Mouse (Mus musculus): ENCODE results near the gene Tmem179b. TPM values are rescaled to one million over a fixed set of nuclear protein-coding genes. Genes with fewer than 3 reads are reported as not detected.

Gene Tmem179b
- polyA plus RNA-seq, 1 experiment, result 10.3 TPM

- Histone ChIP-seq H3K9me3 (ENCODE audit: control insufficient read depth, low read length) (no peaks in the 10 kb centered on the region), H3K36me3 (ENCODE audit: control insufficient read depth) (peaks cover 46% of the 10 kb centered on the region), H3K4me3 (replicated peaks) (peak overlapping the region; percentile 80), H3K27me3 (ENCODE audit: control insufficient read depth) (no peaks in the 10 kb centered on the region; the same call in 1 of the 2 replicates), H3K4me1 (ENCODE audit: control insufficient read depth) (peaks cover 58% of the 10 kb centered on the region)
- TF ChIP-seq GATA1 (IDR thresholded peaks at IDR 0.05; ENCODE audit: low read length) (no peak), TAL1 (IDR thresholded peaks at IDR 0.05; ENCODE audit: low read length) (no peak)
Measured at GRCm38 (mm10) chr19:8725081-8725613, 49.1 kb downstream of the Tmem179b start.

- H3K4me1 ChIP-seq (ENCODE audit: control insufficient read depth), result peaks cover 63% of the 10 kb centered on the region
- no peak for TF ChIP-seq GATA1 (IDR thresholded peaks at IDR 0.05; ENCODE audit: low read length)
- TF ChIP-seq TAL1 (IDR thresholded peaks at IDR 0.05; ENCODE audit: low read length), result no peak
- H3K27me3 ChIP-seq (ENCODE audit: control insufficient read depth), result no peaks in the 10 kb centered on the region
- H3K4me3 ChIP-seq (replicated peaks), result peak overlapping the region; percentile 80
- no peaks in the 10 kb centered on the region for H3K9me3 ChIP-seq (ENCODE audit: control insufficient read depth, low read length)
- H3K36me3 ChIP-seq (ENCODE audit: control insufficient read depth), result peaks cover 47% of the 10 kb centered on the region
Measured at GRCm38 (mm10) chr19:8724392-8724791, 49.9 kb downstream of the Tmem179b start.

GRCm38 (mm10) chr19:8723574-8724346, 50.5 kb downstream of the Tmem179b start:
- Histone ChIP-seq H3K27me3 (ENCODE audit: control insufficient read depth) (no peaks in the 10 kb centered on the region), H3K4me1 (ENCODE audit: control insufficient read depth) (peaks cover 67% of the 10 kb centered on the region), H3K9me3 (ENCODE audit: control insufficient read depth, low read length) (no peaks in the 10 kb centered on the region), H3K4me3 (replicated peaks) (peak overlapping the region; percentile 80), H3K36me3 (ENCODE audit: control insufficient read depth) (peaks cover 47% of the 10 kb centered on the region)
- TF ChIP-seq TAL1 (IDR thresholded peaks at IDR 0.05; ENCODE audit: low read length) (no peak), GATA1 (IDR thresholded peaks at IDR 0.05; ENCODE audit: low read length) (no peak)

GRCm38 (mm10) chr19:8722907-8723573, 51.2 kb downstream of the Tmem179b start, which contains the start of gene Slc3a2:
Gene Slc3a2, minus strand, starts transcription at chr19:8723369.
- H3K4me3 ChIP-seq (replicated peaks), result peak within 1 kb of the TSS; percentile 80
- H3K36me3 ChIP-seq (ENCODE audit: control insufficient read depth), result peaks cover 47% of the 10 kb centered on the region
- H3K27me3 ChIP-seq (ENCODE audit: control insufficient read depth), result no peaks in the 10 kb centered on the region
- TF ChIP-seq GATA1 (IDR thresholded peaks at IDR 0.05; ENCODE audit: low read length), result no peak
- no peak for TF ChIP-seq TAL1 (IDR thresholded peaks at IDR 0.05; ENCODE audit: low read length)
- H3K4me1 ChIP-seq (ENCODE audit: control insufficient read depth), result peaks cover 74% of the 10 kb centered on the region
- no peaks in the 10 kb centered on the region for H3K9me3 ChIP-seq (ENCODE audit: control insufficient read depth, low read length)

- Histone ChIP-seq H3K4me3 (replicated peaks) (peak overlapping the region; percentile 80), H3K9me3 (ENCODE audit: control insufficient read depth, low read length) (no peaks in the 10 kb centered on the region), H3K36me3 (ENCODE audit: control insufficient read depth) (peaks cover 44% of the 10 kb centered on the region), H3K27me3 (ENCODE audit: control insufficient read depth) (no peaks in the 10 kb centered on the region), H3K4me1 (ENCODE audit: control insufficient read depth) (peaks cover 76% of the 10 kb centered on the region)
- no peak for TF ChIP-seq TAL1 (IDR thresholded peaks at IDR 0.05; ENCODE audit: low read length)
- TF ChIP-seq GATA1 (IDR thresholded peaks at IDR 0.05; ENCODE audit: low read length), result no peak
Measured at GRCm38 (mm10) chr19:8722559-8722906, 51.7 kb downstream of the Tmem179b start.

Other genes with a start within 250 kb of the Tmem179b start
- 0.01 TPM in 1 of 2 replicates, not detected in the other for gene Slc22a8, start 183.2 kb downstream of the Tmem179b start, polyA plus RNA-seq (2012)
- gene Slc22a6, start 156.4 kb downstream of the Tmem179b start, polyA plus RNA-seq (2012), result not detected in 2 replicates
- gene Chrm1, start 110.7 kb downstream of the Tmem179b start, polyA plus RNA-seq (2012), result 0.01 TPM in 1 of 2 replicates, not detected in the other
- 33.5 and 37.4 TPM in 2 replicates for gene Slc3a2, start 51.1 kb downstream of the Tmem179b start, polyA plus RNA-seq (2012)
- 1.7 and 2.5 TPM in 2 replicates for gene Wdr74, start 38.6 kb downstream of the Tmem179b start, polyA plus RNA-seq (2012)
- gene 1700092M07Rik, start 33.7 kb downstream of the Tmem179b start, polyA plus RNA-seq (2012), result not detected in 2 replicates
- gene Stx5a, start 33.1 kb downstream of the Tmem179b start, polyA plus RNA-seq (2012), result 3.3 and 3.6 TPM in 2 replicates
- gene Nxf1, start 17.4 kb downstream of the Tmem179b start, polyA plus RNA-seq (2012), result 2.9 and 3.0 TPM in 2 replicates
- gene Tmem223, start 3.5 kb downstream of the Tmem179b start, polyA plus RNA-seq (2012), result 4.9 and 5.0 TPM in 2 replicates
- 4.1 and 4.7 TPM in 2 replicates for gene Taf6l, start 11.9 kb upstream of the Tmem179b start, polyA plus RNA-seq (2012)
- gene Polr2g, start 24.1 kb upstream of the Tmem179b start, polyA plus RNA-seq (2012), result 0.36 and 0.84 TPM in 2 replicates
- 0.06 and 0.07 TPM in 2 replicates for gene Zbtb3, start 28.1 kb upstream of the Tmem179b start, polyA plus RNA-seq (2012)
- 0.24 TPM in 2 replicates for gene Ttc9c, start 44.9 kb upstream of the Tmem179b start, polyA plus RNA-seq (2012)
- gene Hnrnpul2, start 45.5 kb upstream of the Tmem179b start, polyA plus RNA-seq (2012), result 8.6 and 10.2 TPM in 2 replicates
- 0.10 TPM in 1 of 2 replicates, not detected in the other for gene AC129217.1, start 55.3 kb upstream of the Tmem179b start, polyA plus RNA-seq (2012)
- 4.6 and 6.4 TPM in 2 replicates for gene Bscl2, start 63.0 kb upstream of the Tmem179b start, polyA plus RNA-seq (2012)
- not detected in 2 replicates for gene Gng3, start 64.7 kb upstream of the Tmem179b start, polyA plus RNA-seq (2012)
- gene Lrrn4cl, start 76.3 kb upstream of the Tmem179b start, polyA plus RNA-seq (2012), result not detected in 2 replicates
- 19.4 and 19.7 TPM in 2 replicates for gene Ubxn1, start 97.0 kb upstream of the Tmem179b start, polyA plus RNA-seq (2012)
- gene Uqcc3, start 106.5 kb upstream of the Tmem179b start, polyA plus RNA-seq (2012), result 3.7 and 3.8 TPM in 2 replicates
- gene Lbhd1, start 109.3 kb upstream of the Tmem179b start, polyA plus RNA-seq (2012), result 0.01 and 0.03 TPM in 2 replicates
- gene Gm49403, start 109.5 kb upstream of the Tmem179b start, polyA plus RNA-seq (2012), result not detected in 2 replicates
- 6.6 and 7.7 TPM in 2 replicates for gene 1810009A15Rik, start 114.4 kb upstream of the Tmem179b start, polyA plus RNA-seq (2012)
- gene Gm49416, start 114.5 kb upstream of the Tmem179b start, polyA plus RNA-seq (2012), result not detected in 2 replicates
- gene Ints5, start 118.5 kb upstream of the Tmem179b start, polyA plus RNA-seq (2012), result 3.1 and 3.7 TPM in 2 replicates
- 1.9 and 2.5 TPM in 2 replicates for gene Ganab, start 123.6 kb upstream of the Tmem179b start, polyA plus RNA-seq (2012)
- gene B3gat3, start 145.9 kb upstream of the Tmem179b start, polyA plus RNA-seq (2012), result 15.8 and 16.4 TPM in 2 replicates
- 0.42 and 0.57 TPM in 2 replicates for gene Rom1, start 154.9 kb upstream of the Tmem179b start, polyA plus RNA-seq (2012)
- 1.3 and 1.4 TPM in 2 replicates for gene Eml3, start 155.1 kb upstream of the Tmem179b start, polyA plus RNA-seq (2012)
- 2.2 and 3.4 TPM in 2 replicates for gene Mta2, start 167.4 kb upstream of the Tmem179b start, polyA plus RNA-seq (2012)
- gene Tut1, start 179.4 kb upstream of the Tmem179b start, polyA plus RNA-seq (2012), result 1.6 TPM in 2 replicates
- 5.4 and 8.2 TPM in 2 replicates for gene Eef1g, start 192.6 kb upstream of the Tmem179b start, polyA plus RNA-seq (2012)
- gene Ahnak, start 214.8 kb upstream of the Tmem179b start, polyA plus RNA-seq (2012), result 0.01 and 0.05 TPM in 2 replicates

Measured in erythroblast, embryonic 14.5 days (primary cell).